Mouse (Mus musculus) mouse trophoblast stem cell (cell line): ENCODE data around the gene Atp6v0a4.

Experiments used
- in situ Hi-C, 2 experiments: fragments of 300-500 bp; cut with MseI, MboI; formaldehyde crosslinking; loops; 2 replicates in 1 of 2; 3 replicates in 1 of 2; pipeline ENCODE4 v1.15.1; 2025

The Atp6v0a4 gene

GRCm38 (mm10) chr6:38012829-38013228 is 111.6 kb downstream of the Atp6v0a4 start:
- in situ Hi-C loops: loop anchor here (5.0 kb wide), 1 partner anchor 49 kb away; no protein-coding TSS in a partner anchor

GRCm38 (mm10) chr6:38007459-38007858 is 116.9 kb downstream of the Atp6v0a4 start:
- in situ Hi-C loops: no loop called here
